Mouse (Mus musculus) embryonic fibroblast, embryonic 13.5 days (primary cell): ENCODE data around the gene Akap6.

Experiments used
- CTCF ChIP-seq: IDR thresholded peaks from 2 replicates; pipeline ENCODE4 v1.5.1; 2011; ENCODE audit warnings: mild to moderate bottlenecking, control low read depth, low read length, moderate library complexity, borderline replicate concordance; ENCODE audit not compliant: insufficient read depth
- POLR2A ChIP-seq: IDR thresholded peaks from 2 replicates; pipeline ENCODE4 v1.6.1; 2011; ENCODE audit warnings: low read depth, mild to moderate bottlenecking, control low read depth, low read length, moderate library complexity

DNA sequence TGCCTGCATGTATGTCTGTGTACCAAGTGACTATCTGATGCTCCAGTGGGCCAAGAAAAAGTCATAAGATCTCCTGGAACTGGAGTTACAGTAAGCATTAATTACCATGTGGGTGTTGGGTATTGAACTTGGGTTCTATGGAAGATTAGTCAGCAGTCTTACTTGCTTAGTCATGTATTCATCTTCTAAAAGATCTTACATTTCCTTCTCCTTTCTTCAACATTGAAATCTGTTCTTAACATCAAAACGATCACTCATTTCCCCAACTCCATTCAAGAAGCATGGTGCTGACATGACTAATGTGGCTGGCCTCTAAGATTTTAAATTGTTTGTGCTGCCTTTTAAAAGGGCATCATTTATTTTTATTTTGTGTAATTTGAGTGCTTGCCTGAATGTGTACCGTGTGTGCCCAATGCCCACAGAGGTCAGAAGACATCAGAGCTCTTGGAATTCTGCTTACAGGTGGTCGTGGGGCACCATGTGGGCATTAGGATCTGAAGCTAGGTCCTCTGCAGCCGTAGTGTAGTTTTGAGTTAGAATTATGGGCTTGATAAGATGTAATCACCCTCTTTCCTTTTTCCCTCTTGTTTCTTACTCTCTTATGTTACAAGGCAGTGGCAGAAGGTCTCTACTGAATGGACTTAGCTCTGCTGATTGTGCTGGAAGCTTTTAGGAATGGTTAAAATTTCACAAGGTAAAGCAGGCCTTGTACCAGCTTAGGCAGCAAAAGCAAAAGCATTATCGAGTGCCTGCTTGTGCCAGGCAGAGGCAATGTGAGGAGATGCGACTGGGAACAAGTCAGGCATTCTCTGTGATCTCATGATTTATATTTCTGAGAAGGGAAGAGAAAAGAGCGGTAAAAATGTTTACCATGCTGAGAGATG, 36.0 kb upstream of the Akap6 start:
- TF ChIP-seq POLR2A (no peak), CTCF (no peak)
